Mouse (Mus musculus): ENCODE data around the gene Hat1. TPM values are rescaled to one million over a fixed set of nuclear protein-coding genes. Genes with fewer than 3 reads are reported as not detected.

Hat1 gene
- polyA plus RNA-seq, 1 experiment: 4.2 TPM

GRCm38 (mm10) chr2:71458624-71459023 lies 69.9 kb downstream of the Hat1 start:
- no peaks in the 10 kb centered on the region for H3K4me1 ChIP-seq (ENCODE audit: control insufficient read depth, insufficient read depth, low read length)
- no peak for DNase-seq
- no peak overlapping the region for H3K4me3 ChIP-seq (replicated peaks; ENCODE audit: extremely low read depth, low read depth, low read length)
- 69% methylated on average over 13 of the region's 13 CpGs for WGBS
- no peak for TF ChIP-seq CTCF (IDR thresholded peaks at IDR 0.05; ENCODE audit: insufficient read depth, low read length)
- no peak for TF ChIP-seq POLR2A (IDR thresholded peaks at IDR 0.05; ENCODE audit: borderline replicate concordance, extremely low read depth, low read depth, low read length)

- no peak for TF ChIP-seq POLR2A (IDR thresholded peaks at IDR 0.05; ENCODE audit: borderline replicate concordance, extremely low read depth, low read depth, low read length)
- TF ChIP-seq CTCF (IDR thresholded peaks at IDR 0.05; ENCODE audit: insufficient read depth, low read length): no peak
- Histone ChIP-seq H3K4me3 (replicated peaks; ENCODE audit: extremely low read depth, low read depth, low read length) (no peak overlapping the region), H3K4me1 (ENCODE audit: control insufficient read depth, insufficient read depth, low read length) (no peaks in the 10 kb centered on the region)
- 90% methylated on average over 1 of the region's 1 CpGs for WGBS
- DNase-seq: no peak
Measured at GRCm38 (mm10) chr2:71459659-71460058, 70.9 kb downstream of the Hat1 start.

DNA sequence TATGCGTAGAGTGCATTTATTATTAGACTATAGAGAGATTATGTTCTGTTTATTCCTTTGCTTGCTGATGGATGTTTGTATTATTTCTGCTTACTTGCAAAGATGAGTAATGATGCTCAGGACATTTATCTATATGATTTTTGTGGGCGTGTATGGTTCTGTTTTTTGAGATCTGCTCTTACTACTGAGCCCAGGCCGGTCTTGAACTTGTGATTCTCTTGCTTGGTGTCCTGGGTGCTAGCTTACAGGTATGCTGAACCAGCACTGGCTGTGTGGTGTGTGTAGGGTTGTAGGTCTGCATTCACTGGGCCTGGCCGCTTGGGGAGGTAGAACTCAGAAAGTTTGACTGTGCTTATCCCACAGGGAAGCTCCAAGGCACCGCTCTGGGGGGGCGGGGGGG lies 72.4 kb downstream of the Hat1 start:
- no peaks in the 10 kb centered on the region for H3K4me1 ChIP-seq (ENCODE audit: control insufficient read depth, insufficient read depth, low read length)
- WGBS: 80% methylated on average over 6 of the region's 6 CpGs
- no peak for TF ChIP-seq POLR2A (IDR thresholded peaks at IDR 0.05; ENCODE audit: borderline replicate concordance, extremely low read depth, low read depth, low read length)
- TF ChIP-seq CTCF (IDR thresholded peaks at IDR 0.05; ENCODE audit: insufficient read depth, low read length): no peak
- H3K4me3 ChIP-seq (replicated peaks; ENCODE audit: extremely low read depth, low read depth, low read length): no peak overlapping the region
- no peak for DNase-seq

GRCm38 (mm10) chr2:71461589-71461988 lies 72.8 kb downstream of the Hat1 start:
- 65% methylated on average over 7 of the region's 7 CpGs for WGBS
- no peak for DNase-seq
- Histone ChIP-seq H3K4me3 (replicated peaks; ENCODE audit: extremely low read depth, low read depth, low read length) (no peak overlapping the region), H3K4me1 (ENCODE audit: control insufficient read depth, insufficient read depth, low read length) (no peaks in the 10 kb centered on the region)
- no peak for TF ChIP-seq POLR2A (IDR thresholded peaks at IDR 0.05; ENCODE audit: borderline replicate concordance, extremely low read depth, low read depth, low read length)
- no peak for TF ChIP-seq CTCF (IDR thresholded peaks at IDR 0.05; ENCODE audit: insufficient read depth, low read length)

GRCm38 (mm10) chr2:71462066-71462465 lies 73.3 kb downstream of the Hat1 start:
- no peaks in the 10 kb centered on the region for H3K4me1 ChIP-seq (ENCODE audit: control insufficient read depth, insufficient read depth, low read length)
- no peak overlapping the region for H3K4me3 ChIP-seq (replicated peaks; ENCODE audit: extremely low read depth, low read depth, low read length)
- no peak for DNase-seq
- WGBS: 83% methylated on average over 4 of the region's 4 CpGs
- no peak for TF ChIP-seq CTCF (IDR thresholded peaks at IDR 0.05; ENCODE audit: insufficient read depth, low read length)
- TF ChIP-seq POLR2A (IDR thresholded peaks at IDR 0.05; ENCODE audit: borderline replicate concordance, extremely low read depth, low read depth, low read length): no peak

DNA sequence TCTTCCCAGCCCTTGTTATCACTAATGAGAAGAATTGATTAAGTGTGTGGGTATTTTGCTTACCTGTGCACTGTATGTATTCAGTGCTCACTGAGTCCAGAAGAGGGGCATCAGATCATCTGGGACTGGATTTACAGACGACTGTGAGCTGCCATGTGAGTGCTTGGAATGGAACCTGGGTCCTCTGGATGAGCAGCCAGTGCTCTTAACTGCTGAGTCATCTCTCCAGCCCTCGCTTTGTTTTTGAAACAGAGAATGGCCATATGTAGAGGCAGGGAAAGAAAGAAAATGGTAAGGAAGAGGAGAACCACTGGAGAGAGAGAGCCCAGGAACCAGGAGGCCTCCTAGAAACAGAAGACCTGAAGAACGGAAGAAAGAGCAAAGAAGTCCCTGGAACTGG lies 73.8 kb downstream of the Hat1 start:
- no peak overlapping the region for H3K4me3 ChIP-seq (replicated peaks; ENCODE audit: extremely low read depth, low read depth, low read length)
- no peaks in the 10 kb centered on the region for H3K4me1 ChIP-seq (ENCODE audit: control insufficient read depth, insufficient read depth, low read length)
- no peak for TF ChIP-seq POLR2A (IDR thresholded peaks at IDR 0.05; ENCODE audit: borderline replicate concordance, extremely low read depth, low read depth, low read length)
- no peak for TF ChIP-seq CTCF (IDR thresholded peaks at IDR 0.05; ENCODE audit: insufficient read depth, low read length)
- no peak for DNase-seq
- WGBS: 75% methylated on average over 3 of the region's 3 CpGs

DNA sequence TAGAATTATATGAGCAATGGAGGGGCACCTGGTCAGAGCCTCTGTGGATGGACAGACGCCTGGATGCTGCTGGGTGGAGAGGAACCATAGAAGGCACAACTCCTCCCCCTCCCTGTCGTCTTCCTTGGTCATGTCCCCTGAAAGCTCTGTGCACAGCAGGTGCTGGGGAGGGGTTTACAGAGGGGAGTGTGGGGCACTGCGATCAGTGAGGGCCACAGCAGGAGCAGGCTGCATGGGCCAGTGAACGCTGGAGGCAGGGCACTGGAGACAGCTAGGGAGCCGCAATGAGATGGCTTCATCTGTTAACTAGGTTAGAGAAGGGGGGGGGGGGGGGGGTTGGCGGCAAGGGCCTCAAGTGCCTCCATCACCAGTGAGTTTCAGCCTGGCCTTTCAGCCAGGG lies 77.3 kb downstream of the Hat1 start:
- H3K4me3 ChIP-seq (replicated peaks; ENCODE audit: extremely low read depth, low read depth, low read length): no peak overlapping the region
- DNase-seq: no peak
- no peaks in the 10 kb centered on the region for H3K4me1 ChIP-seq (ENCODE audit: control insufficient read depth, insufficient read depth, low read length)
- TF ChIP-seq POLR2A (IDR thresholded peaks at IDR 0.05; ENCODE audit: borderline replicate concordance, extremely low read depth, low read depth, low read length): no peak
- no peak for TF ChIP-seq CTCF (IDR thresholded peaks at IDR 0.05; ENCODE audit: insufficient read depth, low read length)
- WGBS: 41% methylated on average over 6 of the region's 6 CpGs

DNA sequence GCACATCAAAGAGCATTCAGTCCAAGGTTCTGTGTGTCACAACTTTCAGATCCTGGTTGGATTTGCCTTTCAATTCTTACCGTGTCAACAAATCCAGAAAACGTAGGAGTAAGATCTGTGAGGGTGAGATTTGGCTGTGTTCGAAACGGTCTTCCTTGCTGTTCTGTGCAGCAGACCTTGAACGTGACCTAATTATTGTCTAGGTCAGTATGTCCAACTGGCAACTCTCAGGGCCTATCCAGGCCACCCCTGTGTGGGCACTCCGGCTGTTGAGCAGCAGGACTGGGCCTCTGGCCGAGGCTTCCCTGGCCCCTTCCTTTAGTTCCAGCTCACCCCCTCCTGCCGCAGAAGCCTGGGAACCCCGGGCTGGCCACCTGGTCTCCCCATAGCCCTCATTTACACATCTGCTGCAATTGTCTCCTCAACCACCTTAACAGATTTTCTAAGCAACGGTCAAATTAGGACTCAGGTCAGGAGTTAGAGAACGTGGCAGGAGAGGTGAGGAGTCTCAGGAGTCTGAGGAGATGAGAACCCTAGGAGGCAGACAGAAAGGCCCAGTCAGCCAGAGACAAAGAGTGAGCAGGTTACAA lies 78.2 kb downstream of the Hat1 start:
- H3K4me3 ChIP-seq (replicated peaks; ENCODE audit: extremely low read depth, low read depth, low read length): no peak overlapping the region
- DNase-seq: no peak
- 76% methylated on average over 11 of the region's 11 CpGs for WGBS
- TF ChIP-seq POLR2A (IDR thresholded peaks at IDR 0.05; ENCODE audit: borderline replicate concordance, extremely low read depth, low read depth, low read length): no peak
- no peaks in the 10 kb centered on the region for H3K4me1 ChIP-seq (ENCODE audit: control insufficient read depth, insufficient read depth, low read length)

GRCm38 (mm10) chr2:71471094-71471493 lies 82.3 kb downstream of the Hat1 start:
- 84% methylated on average over 6 of the region's 6 CpGs for WGBS
- TF ChIP-seq POLR2A (IDR thresholded peaks at IDR 0.05; ENCODE audit: borderline replicate concordance, extremely low read depth, low read depth, low read length) (no peak), CTCF (IDR thresholded peaks at IDR 0.05; ENCODE audit: insufficient read depth, low read length) (no peak)
- no peak for DNase-seq
- no peak overlapping the region for H3K4me3 ChIP-seq (replicated peaks; ENCODE audit: extremely low read depth, low read depth, low read length)
- no peaks in the 10 kb centered on the region for H3K4me1 ChIP-seq (ENCODE audit: control insufficient read depth, insufficient read depth, low read length)

DNA sequence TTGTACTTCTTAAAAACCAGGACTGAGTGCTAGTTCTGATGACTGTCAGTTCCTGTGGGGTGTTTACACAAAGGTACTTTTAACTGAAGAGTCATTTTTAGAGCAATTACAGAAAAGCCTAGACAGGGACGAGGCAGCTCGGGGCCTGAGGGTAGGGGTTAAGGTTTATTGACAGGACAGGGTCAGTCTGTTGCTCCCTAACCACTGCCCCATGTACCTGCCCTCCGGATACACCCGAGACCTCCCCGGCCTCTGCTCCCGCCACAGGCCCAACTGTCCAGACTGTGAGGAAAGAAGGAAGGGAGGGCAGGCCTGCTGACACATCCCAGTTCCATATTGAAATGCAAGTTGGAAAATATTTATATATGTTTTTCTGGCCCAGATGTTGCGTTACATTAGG lies 85.1 kb downstream of the Hat1 start:
- no peak overlapping the region for H3K4me3 ChIP-seq (replicated peaks; ENCODE audit: extremely low read depth, low read depth, low read length)
- 63% methylated on average over 7 of the region's 7 CpGs for WGBS
- no peak for TF ChIP-seq CTCF (IDR thresholded peaks at IDR 0.05; ENCODE audit: insufficient read depth, low read length)
- TF ChIP-seq POLR2A (IDR thresholded peaks at IDR 0.05; ENCODE audit: borderline replicate concordance, extremely low read depth, low read depth, low read length): no peak
- H3K4me1 ChIP-seq (ENCODE audit: control insufficient read depth, insufficient read depth, low read length): no peaks in the 10 kb centered on the region
- DNase-seq: no peak
